Mouse (Mus musculus): ENCODE measurements around the gene Zfp697. TPM values are rescaled to one million over a fixed set of nuclear protein-coding genes. Genes with fewer than 3 reads are reported as not detected.
A peak's percentile ranks its signal among the peaks of the same experiment; 100 is the strongest.
"Not testable (repeated sequence)": the region's sequence is repeated elsewhere in the genome, so short reads cannot be mapped to it uniquely, and the experiment has no call there.

Gene Zfp697
- total RNA-seq, 2 experiments from 2014 or later: 7.9 to 8.6 TPM

GRCm38 (mm10) chr3:98471499-98471898, 89.2 kb downstream of the Zfp697 start:
- intact Hi-C loops (cut with DNase I); DNase-seq: not testable (repeated sequence)

DNA sequence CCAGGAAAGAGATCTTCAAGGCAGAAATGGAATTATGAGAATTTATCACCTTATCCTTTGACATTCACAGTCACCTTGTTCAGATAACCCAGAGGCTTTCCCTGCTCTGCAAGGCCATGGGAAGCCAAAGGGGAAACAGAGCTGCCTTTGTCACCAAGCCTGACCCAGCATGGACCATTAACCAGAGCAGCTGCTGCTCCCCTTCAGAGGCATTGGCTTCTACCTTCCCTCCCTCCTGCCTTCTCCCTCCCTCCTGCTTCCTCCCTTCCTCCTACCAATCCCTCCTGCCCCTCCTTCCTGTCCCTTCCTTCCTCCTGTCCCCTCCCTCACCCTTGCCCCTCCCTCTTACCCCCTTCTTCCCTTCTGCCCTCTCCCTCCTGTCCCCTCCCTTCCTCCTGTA, 111.9 kb downstream of the Zfp697 start:
- DNase-seq; intact Hi-C loops (cut with DNase I): not testable (repeated sequence)

DNA sequence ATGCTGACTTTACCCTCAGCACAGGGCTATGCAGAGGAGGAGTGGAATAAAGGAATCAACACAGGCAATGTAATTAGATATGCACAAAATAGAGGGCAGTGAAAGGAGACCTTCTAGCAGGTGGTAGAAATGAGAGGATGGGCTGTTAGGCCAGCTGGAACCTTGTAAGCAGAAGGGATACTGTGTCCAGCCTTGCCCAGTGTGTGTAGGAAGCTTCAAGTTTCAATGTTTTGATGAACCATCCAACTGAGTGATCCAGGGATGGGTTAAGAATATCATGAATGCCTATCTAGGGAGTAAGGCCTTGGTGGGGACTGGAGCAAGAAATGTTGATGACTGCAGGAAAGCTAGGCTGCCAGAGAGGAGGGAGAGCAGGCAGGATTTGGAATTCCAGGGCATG, 112.8 kb downstream of the Zfp697 start:
- intact Hi-C loops (cut with DNase I); DNase-seq: not testable (repeated sequence)

GRCm38 (mm10) chr3:98496762-98497161, 114.5 kb downstream of the Zfp697 start:
- intact Hi-C loops (cut with DNase I); DNase-seq: not testable (repeated sequence)

GRCm38 (mm10) chr3:98497401-98497800, 115.1 kb downstream of the Zfp697 start:
- DNase-seq; intact Hi-C loops (cut with DNase I): not testable (repeated sequence)

DNA sequence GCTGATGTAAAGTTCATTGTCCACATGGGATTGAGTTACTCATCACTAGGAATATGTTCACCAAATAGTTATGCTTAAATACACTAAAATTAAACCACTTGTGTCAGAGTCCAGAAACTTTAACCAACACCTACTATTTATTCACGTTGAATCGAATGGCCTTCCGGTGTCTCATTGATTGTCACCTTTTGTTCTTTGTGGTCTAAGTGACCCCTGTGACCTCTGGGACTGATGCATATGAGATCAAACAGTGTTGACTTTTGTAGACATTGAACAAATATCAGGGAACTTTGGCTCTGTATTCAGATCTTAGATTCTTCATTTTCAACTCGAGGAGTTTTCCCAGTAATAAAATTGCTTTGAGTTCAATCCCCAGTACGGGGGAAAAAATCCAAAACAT, 125.0 kb downstream of the Zfp697 start:
- DNase-seq; intact Hi-C loops (cut with DNase I): not testable (repeated sequence)

- DNase-seq; intact Hi-C loops (cut with DNase I): not testable (repeated sequence)
These were observed 128.2 kb downstream of the Zfp697 start, which contains the start of gene Hsd3b4 for GRCm38 (mm10) chr3:98510414-98510813. TSS of gene Hsd3b4 (minus strand) at chr3:98510514.

- DNase-seq; intact Hi-C loops (cut with DNase I): not testable (repeated sequence)
These were observed 140.5 kb downstream of the Zfp697 start for GRCm38 (mm10) chr3:98522779-98523178.

- intact Hi-C loops (cut with DNase I); DNase-seq: not testable (repeated sequence)
These were observed 142.3 kb downstream of the Zfp697 start for GRCm38 (mm10) chr3:98524552-98524951.

DNA sequence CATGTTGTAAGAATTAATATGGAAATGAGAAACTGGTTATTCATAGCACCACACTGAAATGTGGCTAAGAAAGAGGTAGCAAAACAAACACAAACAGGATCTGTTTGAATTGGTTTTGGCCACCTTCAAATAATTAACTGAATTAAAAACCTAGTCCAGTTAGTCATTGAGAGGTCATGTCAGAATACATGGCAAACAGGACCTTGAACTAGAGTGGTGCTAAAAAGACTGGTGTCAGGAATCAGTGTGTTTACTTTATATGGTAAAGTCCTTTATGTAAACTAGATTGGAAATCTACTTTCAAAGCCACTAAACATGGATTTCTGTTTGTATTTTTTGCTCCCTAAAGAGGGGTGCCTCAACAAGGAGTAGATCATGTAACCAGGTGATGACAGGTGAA, 142.7 kb downstream of the Zfp697 start:
- DNase-seq; intact Hi-C loops (cut with DNase I): not testable (repeated sequence)

DNA sequence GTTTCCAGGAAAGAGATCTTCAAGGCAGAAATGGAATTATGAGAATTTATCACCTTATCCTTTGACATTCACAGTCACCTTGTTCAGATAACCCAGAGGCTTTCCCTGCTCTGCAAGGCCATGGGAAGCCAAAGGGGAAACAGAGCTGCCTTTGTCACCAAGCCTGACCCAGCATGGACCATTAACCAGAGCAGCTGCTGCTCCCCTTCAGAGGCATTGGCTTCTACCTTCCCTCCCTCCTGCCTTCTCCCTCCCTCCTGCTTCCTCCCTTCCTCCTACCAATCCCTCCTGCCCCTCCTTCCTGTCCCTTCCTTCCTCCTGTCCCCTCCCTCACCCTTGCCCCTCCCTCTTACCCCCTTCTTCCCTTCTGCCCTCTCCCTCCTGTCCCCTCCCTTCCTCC, 165.4 kb downstream of the Zfp697 start:
- DNase-seq; intact Hi-C loops (cut with DNase I): not testable (repeated sequence)

- DNase-seq: not testable (repeated sequence)
These were observed 166.2 kb downstream of the Zfp697 start for GRCm38 (mm10) chr3:98548495-98548894.

DNA sequence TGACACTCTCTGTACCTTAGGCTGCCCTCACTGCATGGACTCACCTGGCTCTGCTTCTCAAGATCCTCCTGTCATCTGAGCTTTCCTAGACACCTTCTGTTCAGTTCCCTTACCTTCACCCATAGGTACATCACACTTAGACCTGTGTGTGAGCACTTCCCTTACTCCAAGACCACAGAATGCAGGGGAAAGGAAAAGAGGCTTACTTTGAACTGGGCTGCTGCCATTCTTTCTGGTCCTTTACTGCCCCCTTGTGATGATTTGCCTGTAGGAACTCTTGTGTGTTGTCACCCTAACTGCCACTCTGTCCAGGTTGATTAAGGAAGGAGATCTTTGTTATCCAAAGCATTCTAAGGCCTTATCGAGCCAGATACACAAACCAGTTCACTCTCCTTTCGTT, 168.0 kb downstream of the Zfp697 start:
- intact Hi-C loops (cut with DNase I); DNase-seq: not testable (repeated sequence)

More at GRCm38 (mm10) chr3:98548495-98548894, 166.2 kb downstream of the Zfp697 start:
- intact Hi-C loops (cut with DNase I): not testable (repeated sequence)

DNA sequence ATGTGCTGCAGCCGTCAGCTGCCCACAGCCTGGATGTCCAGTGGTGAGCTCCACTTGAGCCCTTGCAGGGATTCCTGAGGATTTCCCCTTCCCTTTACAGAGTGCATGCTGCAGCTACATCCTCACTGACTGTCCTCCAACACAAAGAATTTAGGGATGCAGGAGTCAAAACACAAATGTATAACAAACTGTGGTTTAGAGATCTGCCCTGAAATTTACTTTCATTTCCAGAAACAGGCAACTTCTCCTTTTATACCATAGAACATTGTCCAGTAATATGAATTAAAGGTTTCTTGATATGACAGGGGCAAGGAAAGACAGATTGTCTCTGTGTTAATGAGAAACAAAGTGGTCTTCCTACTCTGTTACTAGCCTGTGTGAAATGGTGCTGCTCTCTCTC, 168.6 kb downstream of the Zfp697 start:
- intact Hi-C loops (cut with DNase I); DNase-seq: not testable (repeated sequence)

DNA sequence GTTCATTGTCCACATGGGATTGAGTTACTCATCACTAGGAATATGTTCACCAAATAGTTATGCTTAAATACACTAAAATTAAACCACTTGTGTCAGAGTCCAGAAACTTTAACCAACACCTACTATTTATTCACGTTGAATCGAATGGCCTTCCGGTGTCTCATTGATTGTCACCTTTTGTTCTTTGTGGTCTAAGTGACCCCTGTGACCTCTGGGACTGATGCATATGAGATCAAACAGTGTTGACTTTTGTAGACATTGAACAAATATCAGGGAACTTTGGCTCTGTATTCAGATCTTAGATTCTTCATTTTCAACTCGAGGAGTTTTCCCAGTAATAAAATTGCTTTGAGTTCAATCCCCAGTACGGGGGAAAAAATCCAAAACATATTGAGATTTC, 178.4 kb downstream of the Zfp697 start:
- DNase-seq; intact Hi-C loops (cut with DNase I): not testable (repeated sequence)

- DNase-seq; intact Hi-C loops (cut with DNase I): not testable (repeated sequence)
These were observed 181.6 kb downstream of the Zfp697 start for GRCm38 (mm10) chr3:98563831-98564230.

- DNase-seq; intact Hi-C loops (cut with DNase I): not testable (repeated sequence)
These were observed 182.6 kb downstream of the Zfp697 start for GRCm38 (mm10) chr3:98564894-98565293.

DNA sequence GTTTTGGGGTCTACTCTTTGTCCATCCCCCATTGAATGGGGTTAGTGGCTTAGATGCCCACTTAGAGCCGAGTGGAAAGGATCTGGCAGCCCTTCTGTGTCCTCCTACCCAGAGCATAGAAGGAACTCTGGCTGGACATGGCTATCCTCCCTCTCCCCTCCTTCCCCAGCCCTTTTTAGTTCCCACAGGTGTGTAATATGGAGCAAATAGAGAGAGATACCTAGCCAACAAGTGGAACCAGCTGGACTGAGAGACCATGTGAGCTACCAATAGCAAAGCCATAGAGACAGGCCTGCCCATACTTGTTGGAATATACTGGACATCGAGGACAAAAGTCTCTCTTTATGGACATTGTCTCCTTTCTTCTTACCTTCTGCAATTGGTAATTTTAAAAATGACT, 185.5 kb downstream of the Zfp697 start:
- DNase-seq; intact Hi-C loops (cut with DNase I): not testable (repeated sequence)

DNA sequence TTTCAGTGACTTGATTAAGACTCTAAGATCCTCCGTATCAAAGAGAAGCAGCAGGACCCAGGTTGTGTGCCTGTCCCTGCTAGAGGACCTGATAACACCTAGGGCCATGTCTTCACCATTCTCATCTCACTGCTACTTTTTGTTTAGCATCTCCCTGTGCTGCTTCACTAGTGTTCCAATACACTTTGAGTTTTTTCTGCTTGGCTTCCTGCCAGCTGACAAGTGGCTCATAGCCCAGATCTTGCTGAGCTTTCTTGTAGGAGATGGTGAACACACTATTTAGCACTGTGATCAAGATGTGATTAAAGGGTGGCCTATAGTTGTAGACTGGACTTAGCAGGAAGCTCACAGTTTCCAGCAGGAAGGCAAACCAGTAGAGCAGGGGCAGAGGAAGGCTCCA, 198.8 kb downstream of the Zfp697 start:
- peak; percentile 26 to 36 for DNase-seq
- intact Hi-C loops (cut with DNase I): not testable (repeated sequence)

GRCm38 (mm10) chr3:98582202-98582601, 199.9 kb downstream of the Zfp697 start:
- intact Hi-C loops (cut with DNase I); DNase-seq: not testable (repeated sequence)

DNA sequence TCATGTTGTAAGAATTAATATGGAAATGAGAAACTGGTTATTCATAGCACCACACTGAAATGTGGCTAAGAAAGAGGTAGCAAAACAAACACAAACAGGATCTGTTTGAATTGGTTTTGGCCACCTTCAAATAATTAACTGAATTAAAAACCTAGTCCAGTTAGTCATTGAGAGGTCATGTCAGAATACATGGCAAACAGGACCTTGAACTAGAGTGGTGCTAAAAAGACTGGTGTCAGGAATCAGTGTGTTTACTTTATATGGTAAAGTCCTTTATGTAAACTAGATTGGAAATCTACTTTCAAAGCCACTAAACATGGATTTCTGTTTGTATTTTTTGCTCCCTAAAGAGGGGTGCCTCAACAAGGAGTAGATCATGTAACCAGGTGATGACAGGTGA, 200.4 kb downstream of the Zfp697 start:
- intact Hi-C loops (cut with DNase I); DNase-seq: not testable (repeated sequence)

GRCm38 (mm10) chr3:98587721-98588120, 205.5 kb downstream of the Zfp697 start:
- DNase-seq: no peak
- intact Hi-C loops (cut with DNase I): no loop called here

DNA sequence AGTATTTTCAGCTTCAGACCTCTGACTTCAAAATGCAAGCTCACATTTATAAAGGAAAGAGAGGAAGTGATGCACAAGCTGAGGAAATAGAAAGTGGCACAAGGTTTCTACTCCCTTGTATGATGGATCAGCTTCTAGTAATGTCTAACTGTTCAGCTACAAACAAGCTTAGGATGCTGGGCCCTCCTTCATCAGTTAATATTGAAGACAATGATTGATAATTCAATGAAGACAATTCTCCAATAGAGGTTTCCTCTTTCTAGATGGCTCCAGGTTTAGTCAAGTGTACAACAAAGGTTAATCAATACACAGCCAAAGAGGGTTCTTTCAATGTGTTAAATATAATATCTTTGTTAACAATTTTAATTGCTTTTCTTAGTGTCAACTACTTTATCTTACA, 206.4 kb downstream of the Zfp697 start, which contains the start of gene Gm10681:
Gene Gm10681, minus strand, starts transcription at position 101 of the 400 bp plus-strand sequence.
- DNase-seq: no peak
- intact Hi-C loops (cut with DNase I): no loop called here

Data from heart, postnatal 10 days (tissue).